9 mouse cellular contexts compared by ENCODE assay signal in the genomic region with DNA sequence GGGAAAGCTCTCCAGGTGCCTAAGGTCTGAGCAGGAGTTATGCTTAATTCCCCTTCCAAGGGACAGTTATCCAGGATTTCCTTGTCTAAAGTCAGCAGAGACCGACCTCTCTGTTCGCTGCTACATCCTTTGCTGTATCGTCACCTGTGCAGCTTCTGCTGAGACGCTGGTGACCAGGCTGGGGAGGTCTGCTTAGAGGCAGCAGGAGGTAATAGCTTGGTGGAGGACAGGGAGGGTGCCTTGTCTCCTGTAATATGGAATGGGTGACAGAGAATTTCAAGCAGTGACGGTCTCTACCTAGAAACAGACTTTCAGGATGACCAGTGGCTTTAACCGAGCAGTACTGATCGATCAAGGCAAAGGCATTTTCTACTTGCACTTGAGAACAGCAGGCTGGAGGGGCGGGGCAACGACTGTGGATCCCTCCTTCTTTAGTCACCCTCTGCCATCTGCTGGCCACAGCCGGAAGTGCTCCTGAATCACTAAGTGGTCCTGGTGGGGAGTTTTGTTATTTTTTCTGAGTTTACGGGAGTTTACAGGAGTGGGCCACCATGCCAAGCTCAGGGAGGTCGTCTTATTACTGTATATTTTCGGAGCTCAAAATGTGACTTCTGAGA. TPM values are rescaled to one million over a fixed set of nuclear protein-coding genes. Genes with fewer than 3 reads are reported as not detected.
DNase-seq lines count a peak whose midpoint lies in the region; ATAC-seq lines count a peak whose summit lies in the region.
"Had no signal": no experiment of that assay in that cellular context is flagged by ENCODE, and none has a peak within 500 bp of the region (broad histone marks: within the 10 kb centered on the region; RNA-seq: fewer than 3 reads in every experiment).

No protein-coding gene starts in this region.

- H3K4me3 ChIP-seq in embryonic facial prominence, embryonic 14.5 days (ENCODE audit: low read depth, low read length) = no peak overlapping the region
- peak overlapping the region; percentile 14; the same call in 1 of the 2 replicates for H3K4me3 ChIP-seq in limb, embryonic 13.5 days
- H3K4me3 ChIP-seq in midbrain, embryonic 16.5 days (ENCODE audit: low read depth, low read length) = peak overlapping the region; percentile 10; the same call in 1 of the 2 replicates

- H3K9me3 ChIP-seq in embryonic facial prominence, embryonic 14.5 days (ENCODE audit: control insufficient read depth, low read length) = no peaks in the 10 kb centered on the region
- no peaks in the 10 kb centered on the region for H3K9me3 ChIP-seq in limb, embryonic 13.5 days
- H3K9me3 ChIP-seq in midbrain, embryonic 16.5 days (replicated peaks; ENCODE audit: control insufficient read depth, low read length, poor library complexity, severe bottlenecking) = no peaks in the 10 kb centered on the region

- H3K9ac ChIP-seq in embryonic facial prominence, embryonic 14.5 days (ENCODE audit: low read depth, low read length) = no peak overlapping the region; the same call in 1 of the 2 replicates
- H3K9ac ChIP-seq in limb, embryonic 13.5 days = peak overlapping the region; percentile 25; the same call in 1 of the 2 replicates
- peak overlapping the region; percentile 56 for H3K9ac ChIP-seq in midbrain, embryonic 16.5 days (ENCODE audit: low read depth, low read length)

- H3K4me2 ChIP-seq in embryonic facial prominence, embryonic 14.5 days (ENCODE audit: low read depth, low read length) = peak overlapping the region; percentile 48
- H3K4me2 ChIP-seq in limb, embryonic 13.5 days (replicated peaks) = peak overlapping the region; percentile 52
- H3K4me2 ChIP-seq in midbrain, embryonic 16.5 days (ENCODE audit: low read length) = peak overlapping the region; percentile 52

- ATAC-seq in embryonic facial prominence, embryonic 14.5 days (ENCODE audit: low read depth) = peak; percentile 87
- peak; percentile 79 for ATAC-seq in limb, embryonic 13.5 days (ENCODE audit: low FRiP score, low read depth)
- ATAC-seq in midbrain, embryonic 16.5 days = peak; percentile 80

- DNase-seq in 3T3-L1 (ENCODE audit: low read depth, low spot score) = peak; percentile 90
- peak; percentile 63 to 73 for DNase-seq in adrenal gland, postnatal 4 days (ENCODE audit: low spot score in 2 of 2)
- DNase-seq in embryonic facial prominence, embryonic 14.5 days (ENCODE audit: low spot score) = peak; percentile 91
- DNase-seq in heart, adult 8-10 months (ENCODE audit: low spot score) = peak; percentile 77
- peak; percentile 56 to 86 for DNase-seq in kidney, adult 8-10 months
- peak; percentile 48 to 86 for DNase-seq in spleen, postnatal 10 days (ENCODE audit: low spot score in 2 of 2)

- H3K27me3 ChIP-seq in embryonic facial prominence, embryonic 14.5 days (replicated peaks; ENCODE audit: control insufficient read depth, insufficient read depth, low read length) = no peaks in the 10 kb centered on the region
- peaks cover 7% of the 10 kb centered on the region; the same call in 1 of the 2 replicates for H3K27me3 ChIP-seq in limb, embryonic 13.5 days
- no peaks in the 10 kb centered on the region for H3K27me3 ChIP-seq in midbrain, embryonic 16.5 days (ENCODE audit: control insufficient read depth, insufficient read depth, low read depth, low read length)

- WGBS in embryonic facial prominence, embryonic 14.5 days = 11% methylated on average over 13 of the region's 13 CpGs
- WGBS in limb, embryonic 13.5 days = 16% methylated on average over 13 of the region's 13 CpGs
- 15% methylated on average over 13 of the region's 13 CpGs for WGBS in midbrain, embryonic 16.5 days

- H3K27ac ChIP-seq in embryonic facial prominence, embryonic 14.5 days (replicated peaks; ENCODE audit: low read depth, low read length) = no peak overlapping the region
- no peak overlapping the region for H3K27ac ChIP-seq in limb, embryonic 13.5 days
- H3K27ac ChIP-seq in midbrain, embryonic 16.5 days (ENCODE audit: low read length) = no peak overlapping the region

- H3K36me3 ChIP-seq in embryonic facial prominence, embryonic 14.5 days (ENCODE audit: control insufficient read depth, insufficient read depth, low read length) = no peaks in the 10 kb centered on the region
- no peaks in the 10 kb centered on the region for H3K36me3 ChIP-seq in limb, embryonic 13.5 days
- no peaks in the 10 kb centered on the region for H3K36me3 ChIP-seq in midbrain, embryonic 16.5 days (ENCODE audit: control insufficient read depth, insufficient read depth, low read length)
- H3K36me3 ChIP-seq: G1E had no signal

- no peaks in the 10 kb centered on the region for H3K4me1 ChIP-seq in embryonic facial prominence, embryonic 14.5 days (ENCODE audit: control insufficient read depth, insufficient read depth, low read length)
- H3K4me1 ChIP-seq in limb, embryonic 13.5 days = peaks cover 14% of the 10 kb centered on the region; the same call in 1 of the 2 replicates
- H3K4me1 ChIP-seq in midbrain, embryonic 16.5 days (ENCODE audit: control insufficient read depth, insufficient read depth, low read length) = 0 out of 2 replicates have a peak, but pooled peaks cover 3% of the 10 kb centered on the region

RNA-seq across cellular contexts. Expression of a gene that starts 50.7 kb away (rescaled TPM):
- total RNA-seq in adrenal gland, postnatal 4 days (2021) = 100 to 1,000 TPM in 1 of 2 experiments, 10 to 100 TPM in 1; 97.9 to 100 TPM
- polyA plus RNA-seq in embryonic facial prominence, embryonic 14.5 days (2014; fragmentation: Nextera tagmentation; extraction: Ambion mirVana) = 97.4 and 104 TPM in 2 replicates
- 100 to 1,000 TPM in 2 of 4 experiments, 10 to 100 TPM in 2; 83.0 to 114 (median 106) TPM for total RNA-seq in heart, adult 8-10 months (2022)
- 87.3 and 92.9 TPM in 2 replicates for polyA plus RNA-seq in limb, embryonic 13.5 days (2015; fragmentation: Nextera tagmentation; extraction: Ambion mirVana)
- 77.0 and 78.7 TPM in 2 replicates for polyA plus RNA-seq in midbrain, embryonic 16.5 days (2015; fragmentation: Nextera tagmentation; extraction: Ambion mirVana)
- total RNA-seq: G1E had no signal
- polyA plus RNA-seq: G1E had no signal
